Mouse (Mus musculus): ENCODE results near the gene 4931440F15Rik.

DNA sequence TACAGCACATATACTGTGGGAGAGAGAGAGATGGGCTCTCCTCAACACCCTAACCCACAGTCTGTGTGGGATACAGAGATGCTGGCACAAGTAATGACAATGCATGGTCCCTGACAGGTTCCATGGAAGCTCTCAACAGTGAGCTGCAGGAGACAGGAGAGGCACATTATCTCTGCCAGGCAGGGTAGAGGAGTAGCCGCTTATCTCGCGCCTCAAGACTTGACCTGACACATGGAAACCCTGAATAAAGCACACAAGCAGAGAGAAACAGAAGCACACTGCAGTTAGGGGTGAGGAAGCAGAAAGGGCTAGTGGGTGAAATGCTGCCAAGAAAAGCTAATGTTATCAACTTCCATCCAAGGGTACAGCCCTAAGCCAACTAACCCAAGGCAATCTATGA is 10.2 kb downstream of the 4931440F15Rik start:
- TF ChIP-seq CTCF (conservative IDR thresholded peaks at IDR 0.05; ENCODE audit: insufficient read depth, insufficient read length, low read depth, low read length): no peak
- no peak for TF ChIP-seq POLR2A (IDR thresholded peaks at IDR 0.05; ENCODE audit: low read depth, low read length)

All from kidney, adult 2 months (tissue).